Mouse (Mus musculus) common myeloid progenitor, adult 5-6 weeks (primary cell): Measurements from ENCODE around the gene Olfr94. TPM values are rescaled to one million over a fixed set of nuclear protein-coding genes. Genes with fewer than 3 reads are reported as not detected.
"Not testable (repeated sequence)": the region's sequence is repeated elsewhere in the genome, so short reads cannot be mapped to it uniquely, and the experiment has no call there.

Source experiments
- ATAC-seq: replicated peaks from 2 replicates; pipeline ENCODE4 v1.8.0; 2016; ENCODE audit warnings: low read depth, mild to moderate bottlenecking, moderate TSS enrichment, inconsistent platforms; ENCODE audit not compliant: poor library complexity, severe bottlenecking
- total RNA-seq: library from RNA; stranded (forward); fragments of 200-1000, 187-1606 nt; gene quantifications from 2 replicates; pipeline ENCODE4 v1.2.3, GENCODE M21; 2017

Gene Olfr94
- total RNA-seq, result not detected in 2 replicates

- ATAC-seq, result no peak
These were observed at the start of gene Olfr94 for GRCm38 (mm10) chr17:37200894-37201293. Gene Olfr94 (minus strand): TSS chr17:37200994.

- ATAC-seq, result peak; percentile 87
These were observed 49.8 kb upstream of the Olfr94 start for GRCm38 (mm10) chr17:37250544-37250943.

DNA sequence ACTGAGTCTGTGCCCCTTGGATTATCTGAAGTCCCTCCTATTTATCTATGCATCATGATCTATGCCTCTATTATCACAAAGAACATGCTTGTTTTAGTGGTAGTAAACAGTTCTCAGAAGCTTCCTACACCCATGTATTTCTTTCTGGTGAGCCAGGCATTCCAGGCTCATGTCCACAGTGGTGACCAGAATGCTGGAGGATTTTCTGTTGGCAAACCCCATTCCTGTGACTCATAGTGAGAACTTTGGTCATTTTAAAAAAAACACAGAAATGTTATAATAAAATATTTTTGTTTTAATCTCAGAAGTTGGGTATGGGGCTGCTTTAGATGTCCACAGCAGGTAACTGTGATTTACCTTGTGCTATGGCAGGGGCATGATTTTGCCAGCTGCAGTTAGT, 48.7 kb upstream of the Olfr94 start:
- no peak for ATAC-seq

- peak; percentile 96 for ATAC-seq
These were observed 45.9 kb upstream of the Olfr94 start for GRCm38 (mm10) chr17:37246715-37247114.

DNA sequence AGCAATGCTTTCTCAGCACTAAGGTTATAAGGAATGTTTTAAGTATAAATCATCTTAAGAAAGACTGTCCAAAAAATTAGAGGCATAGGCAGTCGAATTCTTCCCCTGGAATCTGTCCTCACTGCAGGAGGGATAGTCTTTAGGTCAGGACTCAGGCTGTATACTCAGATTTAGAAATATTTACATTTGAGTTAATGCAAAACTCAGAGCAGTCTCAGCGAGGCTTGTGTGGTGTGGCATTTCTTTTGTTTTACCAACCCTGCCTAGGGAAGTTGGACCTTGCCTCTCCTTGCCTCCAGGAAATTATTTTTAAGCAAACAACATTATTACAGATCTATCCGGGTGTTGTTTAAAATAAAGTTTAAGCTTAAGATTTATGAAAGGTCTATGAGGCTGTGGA, 41.4 kb upstream of the Olfr94 start:
- ATAC-seq, result no peak

- not testable (repeated sequence) for ATAC-seq
These were observed 36.4 kb upstream of the Olfr94 start, which contains the start of gene Olfr97 for GRCm38 (mm10) chr17:37237230-37237629. Gene Olfr97 (minus strand): TSS chr17:37237330.

GRCm38 (mm10) chr17:37221879-37222278, 21.1 kb upstream of the Olfr94 start:
- ATAC-seq, result 0 out of 2 replicates have a peak, but pooled peaks have one; percentile 47

DNA sequence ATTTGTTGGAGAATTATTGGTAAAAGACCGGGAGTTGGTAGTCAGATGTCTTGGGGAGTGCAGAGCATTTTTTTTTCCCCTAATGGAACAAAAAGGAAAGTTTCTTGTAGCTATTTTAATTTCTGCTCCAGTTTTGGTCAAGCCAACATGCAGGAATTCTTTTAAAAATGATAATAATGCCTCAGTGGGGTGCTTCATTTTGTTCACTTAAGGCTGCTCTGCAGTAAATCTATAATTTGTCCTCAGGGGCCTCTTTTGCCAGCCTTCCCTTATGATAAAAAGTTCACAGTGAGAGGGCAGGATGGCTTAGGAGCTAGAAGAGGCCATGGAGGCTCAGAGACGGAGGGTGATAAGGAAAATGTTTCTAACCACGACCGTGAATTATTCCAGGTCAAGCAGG, 19.1 kb upstream of the Olfr94 start, which contains the start of gene Olfr96:
TSS of gene Olfr96 (plus strand) at position 301 of the 400 bp plus-strand sequence.
- no peak for ATAC-seq

GRCm38 (mm10) chr17:37218486-37218885, 17.7 kb upstream of the Olfr94 start:
- no peak for ATAC-seq

DNA sequence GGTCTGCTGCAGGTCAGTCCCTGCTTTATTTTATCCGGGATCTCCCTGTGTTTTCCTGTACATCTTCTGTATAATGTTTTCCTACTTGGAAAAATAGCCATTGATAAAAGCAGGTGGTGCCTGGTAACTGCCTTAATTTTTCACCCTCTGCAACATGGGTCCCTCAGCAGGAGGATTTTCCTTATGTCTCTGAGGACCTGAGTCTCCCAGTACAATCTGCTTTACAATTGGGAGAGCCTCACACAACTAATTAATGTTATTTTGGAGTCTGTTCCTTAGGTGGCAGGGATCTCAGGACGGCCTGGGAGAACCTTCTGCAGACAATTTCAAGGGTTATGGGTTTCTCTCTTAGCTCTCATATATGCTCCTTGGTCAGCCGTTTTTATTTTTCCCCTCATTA, 12.2 kb upstream of the Olfr94 start, which contains the start of gene Olfr95:
TSS of gene Olfr95 (minus strand) at position 101 of the 400 bp plus-strand sequence.
- ATAC-seq, result no peak

DNA sequence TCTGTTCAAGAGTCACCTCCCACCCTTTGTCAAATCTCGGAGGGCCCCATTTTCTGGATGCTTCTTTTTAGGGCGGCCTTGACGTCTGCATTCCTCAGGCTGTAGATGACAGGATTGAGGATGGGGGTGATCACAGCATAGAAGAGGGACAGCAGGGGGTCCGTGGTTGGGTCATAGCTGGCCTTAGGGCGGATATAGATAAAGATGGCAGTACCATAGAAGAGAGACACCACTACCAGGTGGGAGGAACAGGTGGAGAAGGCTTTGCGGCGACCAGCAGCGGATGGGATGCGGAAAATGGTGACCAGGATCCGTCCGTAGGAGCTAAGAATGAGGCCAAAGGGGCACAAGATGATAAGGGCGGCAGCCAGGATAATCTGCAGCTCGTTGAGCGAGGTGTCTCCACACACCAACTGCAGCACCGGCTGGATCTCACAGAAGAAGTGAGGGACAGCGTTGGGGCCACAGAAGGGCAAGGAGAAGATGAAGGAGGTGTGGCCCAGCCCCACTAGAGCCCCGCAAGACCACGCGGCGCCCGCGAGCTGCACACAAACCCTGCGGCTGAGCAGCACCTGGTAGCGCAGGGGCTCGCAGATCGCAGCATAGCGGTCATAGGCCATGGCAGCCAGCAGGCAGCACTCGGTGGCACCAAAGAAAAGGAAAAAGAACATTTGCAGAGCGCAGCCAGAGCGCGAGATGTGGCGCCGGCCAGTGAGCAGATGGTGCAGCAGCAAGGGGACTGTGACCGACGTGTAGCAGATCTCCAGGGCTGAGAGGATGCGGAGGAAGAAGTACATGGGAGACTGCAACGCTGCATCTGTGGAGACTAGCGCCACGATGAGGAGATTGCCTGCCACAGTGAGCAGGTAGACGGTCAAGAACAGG, 10.3 kb upstream of the Olfr94 start:
- no peak; the same call in 1 of the 2 replicates for ATAC-seq

- no peak for ATAC-seq
These were observed 3.1 kb upstream of the Olfr94 start for GRCm38 (mm10) chr17:37203917-37204236.

DNA sequence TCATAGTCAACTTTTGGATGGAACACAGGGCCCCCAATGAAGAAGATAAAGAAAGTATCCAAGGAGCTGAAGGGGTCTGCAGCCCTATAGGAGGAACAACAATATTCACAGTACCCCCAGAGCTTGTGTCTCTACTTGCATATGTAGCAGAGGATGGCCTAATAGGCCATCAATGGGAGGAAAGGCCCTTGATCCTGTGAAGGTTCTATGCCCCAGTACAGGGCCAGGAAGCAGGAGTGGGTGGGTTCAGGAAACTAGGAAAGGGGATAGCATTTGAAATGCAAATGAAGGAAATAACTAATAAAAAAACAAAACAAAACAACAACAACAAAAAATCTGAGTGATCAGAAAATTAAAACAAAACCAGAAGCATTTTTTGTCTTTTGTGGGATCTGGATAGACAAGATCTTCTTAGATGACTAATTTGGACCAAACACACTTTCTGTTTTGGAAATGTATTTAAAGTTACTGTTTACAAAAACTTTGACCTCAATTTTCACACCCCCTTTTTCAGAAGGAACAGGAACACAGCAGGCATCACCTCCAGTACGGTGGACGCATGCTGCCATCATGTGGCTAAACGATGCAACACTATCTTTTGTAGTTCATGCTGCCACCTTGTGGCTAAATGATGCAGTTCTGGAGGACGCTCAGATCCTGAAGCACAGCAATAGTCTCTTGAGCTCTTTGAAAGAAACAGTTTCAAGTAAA, 2.6 kb upstream of the Olfr94 start:
- ATAC-seq, result peak; percentile 100

- peak; percentile 58 for ATAC-seq
These were observed 3.7 kb downstream of the Olfr94 start for GRCm38 (mm10) chr17:37196845-37197724.

DNA sequence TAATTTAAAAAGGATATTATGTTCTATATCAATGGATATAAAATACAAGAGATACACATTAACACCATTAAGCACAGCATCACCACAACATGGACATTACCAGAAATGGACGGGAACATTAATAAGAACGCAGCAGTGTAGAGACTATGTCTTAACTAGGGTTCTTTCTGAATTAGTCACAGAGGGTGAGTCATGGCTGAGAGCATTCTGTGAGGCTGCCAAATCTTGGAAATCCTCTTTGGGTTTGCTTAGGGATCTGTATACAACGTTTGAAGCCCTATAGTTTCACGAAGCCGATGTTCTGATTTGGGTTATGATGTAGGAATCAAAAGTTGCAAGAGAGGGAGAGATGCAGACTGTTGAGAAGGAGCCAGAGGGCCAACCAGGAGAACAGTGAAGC, 6.0 kb downstream of the Olfr94 start:
- no peak for ATAC-seq

DNA sequence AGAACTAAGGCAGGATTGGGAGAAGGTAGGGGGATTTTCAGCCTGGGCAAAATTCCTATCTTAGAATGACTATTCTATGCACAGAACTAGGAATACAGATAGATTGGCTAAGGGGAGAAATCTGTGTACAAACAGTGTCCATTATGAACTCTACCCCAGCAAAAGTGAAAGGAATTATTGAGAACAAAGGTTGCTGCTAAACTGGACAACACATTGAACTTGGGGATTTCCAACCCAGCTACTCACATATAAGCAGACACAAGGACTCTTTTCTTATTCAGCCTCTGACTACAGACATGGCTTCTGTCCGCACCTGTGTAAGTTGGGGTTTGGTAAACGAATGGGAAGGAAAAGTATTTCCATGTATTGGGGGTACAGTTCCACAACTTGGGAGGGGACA, 7.1 kb downstream of the Olfr94 start, which contains the start of gene Ubd:
TSS of gene Ubd (plus strand) at position 237 of the 400 bp plus-strand sequence.
- ATAC-seq, result no peak

DNA sequence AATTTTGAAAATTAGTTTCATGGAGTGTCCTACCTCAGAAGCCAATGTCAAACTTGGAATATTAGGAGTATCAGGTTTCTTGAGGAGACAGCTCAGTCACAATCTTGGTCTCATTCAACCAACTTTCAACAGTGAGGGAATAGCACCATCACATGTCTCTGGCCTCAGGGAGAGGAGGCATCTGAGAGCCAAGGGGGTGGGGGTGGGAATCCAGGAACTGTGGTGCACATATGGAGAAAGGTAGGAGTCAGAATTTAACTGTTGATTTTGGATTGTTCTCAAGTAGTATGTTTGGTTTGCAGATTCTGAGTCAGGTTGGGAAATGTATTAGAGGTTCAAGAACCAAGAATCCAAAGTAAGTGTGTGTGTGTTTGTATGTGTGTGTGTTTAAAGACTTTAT, 7.8 kb downstream of the Olfr94 start:
- ATAC-seq, result no peak

DNA sequence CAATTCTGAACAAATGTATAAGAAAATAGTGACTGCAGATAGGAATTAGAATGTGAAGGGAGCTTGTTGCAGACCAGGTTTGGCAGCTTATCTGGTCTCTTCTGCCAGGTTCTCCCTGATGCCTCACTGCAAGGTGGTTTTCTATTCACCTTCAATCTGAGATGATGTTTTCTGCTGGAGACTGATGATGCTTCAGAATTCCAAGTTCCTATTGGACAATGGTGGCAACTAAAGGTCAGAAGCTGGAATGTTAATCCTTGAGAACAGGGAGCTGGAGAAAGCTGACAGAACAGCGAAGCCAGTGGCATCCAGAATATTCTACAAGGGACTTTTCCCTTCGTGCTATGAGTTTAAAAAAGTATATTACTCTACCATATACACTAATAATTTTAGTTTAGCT, 10.1 kb downstream of the Olfr94 start:
- ATAC-seq, result no peak

- no peak for ATAC-seq
These were observed 15.3 kb downstream of the Olfr94 start for GRCm38 (mm10) chr17:37185474-37185873.

GRCm38 (mm10) chr17:37161394-37161793, 39.4 kb downstream of the Olfr94 start, which contains the start of gene Olfr93:
Gene Olfr93 (minus strand): TSS chr17:37161494.
- ATAC-seq, result no peak
